Mouse (Mus musculus) limb, embryonic 14.5 days (tissue): ENCODE measurements around the gene Cela3a. TPM values are rescaled to one million over a fixed set of nuclear protein-coding genes. Genes with fewer than 3 reads are reported as not detected.

Experiments
- ATAC-seq: fragments of 200-750 bp; cut with Nextera tagmentation; 2 replicates; pipeline ENCODE4 v1.8.0; 2017; ENCODE audit warnings: low read depth, moderate number of reproducible peaks, moderate TSS enrichment; ENCODE audit not compliant: low FRiP score
- DNase-seq: peaks from one replicate; pipeline ENCODE4 v3.0.0-alpha.2; 2015; ENCODE audit warnings: low spot score
- H3K27ac ChIP-seq: fragments of 300-500 bp; sonication (generic); replicated peaks from 2 replicates; pipeline ENCODE4 v1.5.1; 2014; ENCODE audit warnings: low read depth, mild to moderate bottlenecking, low read length, moderate library complexity, mixed read lengths
- H3K27me3 ChIP-seq: fragments of 300-500 bp; sonication (generic); 2 replicates; pipeline ENCODE4 v1.6.1; 2014; ENCODE audit warnings: low read length, mixed read lengths; ENCODE audit not compliant: control insufficient read depth, insufficient read depth
- H3K36me3 ChIP-seq: fragments of 300-500 bp; sonication (generic); 2 replicates; pipeline ENCODE4 v1.6.1; 2014; ENCODE audit warnings: mild to moderate bottlenecking, low read length, moderate library complexity, mixed read lengths; ENCODE audit not compliant: control insufficient read depth, insufficient read depth
- H3K4me1 ChIP-seq: fragments of 300-500 bp; sonication (generic); 2 replicates; pipeline ENCODE4 v1.6.1; 2014; ENCODE audit warnings: antibody characterized with exemption, low read length, mixed read lengths; ENCODE audit not compliant: control insufficient read depth, insufficient read depth
- H3K4me2 ChIP-seq: fragments of 300-500 bp; sonication (generic); replicated peaks from 2 replicates; pipeline ENCODE4 v1.6.1; 2014; ENCODE audit warnings: low read depth, mild to moderate bottlenecking, low read length, moderate library complexity; ENCODE audit not compliant: severe bottlenecking
- H3K4me3 ChIP-seq: fragments of 300-500 bp; sonication (generic); replicated peaks from 2 replicates; pipeline ENCODE4 v1.5.1; 2014; ENCODE audit warnings: low read length
- H3K9ac ChIP-seq: fragments of 300-500 bp; sonication (generic); 2 replicates; pipeline ENCODE4 v1.6.1; 2014; ENCODE audit warnings: mild to moderate bottlenecking, low read depth, low read length, moderate library complexity; ENCODE audit not compliant: severe bottlenecking
- H3K9me3 ChIP-seq: fragments of 300-500 bp; sonication (generic); 2 replicates; pipeline ENCODE4 v1.6.1; 2016; ENCODE audit warnings: low read length; ENCODE audit not compliant: control insufficient read depth
- POLR2A ChIP-seq: fragments of 200-500 bp; IDR thresholded peaks from 2 replicates; pipeline ENCODE4 v1.8.0; 2012; ENCODE audit warnings: inconsistent platforms, mild to moderate bottlenecking, moderate library complexity, borderline replicate concordance; ENCODE audit not compliant: insufficient read depth, insufficient read length; ENCODE audit errors: extremely low read depth
- WGBS: fragments of 180-500 bp; shearing (Covaris S2); extraction: QIAGEN DNeasy Blood & Tissue Kit; methylation state at CpG from one replicate; pipeline ENCODE4 v1.1.7; 2014; 5-methylcytosine and 5-hydroxymethylcytosine counted together
- polyA plus RNA-seq, 2 experiments: library from polyadenylated mRNA; depleted of rRNA in 1 of 2; stranded (reverse) in 1 of 2; unstranded in 1 of 2; fragments of >200 nt; fragmentation: Nextera tagmentation in 1 of 2; extraction: Ambion mirVana in 1 of 2; gene quantifications; 2 replicates each; pipeline versions ENCODE4 v1.2.1 to v1.2.3; 2012 to 2014

The Cela3a gene
- polyA plus RNA-seq, 2 experiments = not detected

GRCm38 (mm10) chr4:137405571-137405970 is 4.0 kb downstream of the Cela3a start:
- Histone ChIP-seq H3K4me1 (no peaks in the 10 kb centered on the region), H3K4me3 (no peak overlapping the region), H3K36me3 (no peaks in the 10 kb centered on the region), H3K4me2 (no peak overlapping the region), H3K9ac (no peak overlapping the region), H3K27ac (no peak overlapping the region), H3K27me3 (no peaks in the 10 kb centered on the region), H3K9me3 (no peaks in the 10 kb centered on the region)
- no peak for ATAC-seq
- WGBS = 90% methylated on average over 3 of the region's 3 CpGs
- no peak for TF ChIP-seq POLR2A
- no peak for DNase-seq

- no peak overlapping the region for H3K27ac ChIP-seq
- no peaks in the 10 kb centered on the region for H3K27me3 ChIP-seq
- H3K4me2 ChIP-seq = no peak overlapping the region
- TF ChIP-seq POLR2A = no peak
- no peaks in the 10 kb centered on the region for H3K4me1 ChIP-seq
- H3K9me3 ChIP-seq = no peaks in the 10 kb centered on the region
- 76% methylated on average over 15 of the region's 15 CpGs for WGBS
- no peaks in the 10 kb centered on the region for H3K36me3 ChIP-seq
- no peak overlapping the region for H3K4me3 ChIP-seq
- ATAC-seq (no peak), DNase-seq (no peak)
- no peak overlapping the region for H3K9ac ChIP-seq
These were observed 12.7 kb downstream of the Cela3a start for GRCm38 (mm10) chr4:137396641-137397525.

- no peak overlapping the region for H3K4me2 ChIP-seq
- no peak for DNase-seq
- WGBS = 70% methylated on average over 9 of the region's 9 CpGs
These were observed 16.0 kb downstream of the Cela3a start for GRCm38 (mm10) chr4:137393378-137394135.

GRCm38 (mm10) chr4:137392874-137393273 is 16.7 kb downstream of the Cela3a start:
- WGBS = 87% methylated on average over 9 of the region's 9 CpGs
- Histone ChIP-seq H3K36me3 (no peaks in the 10 kb centered on the region), H3K9ac (no peak overlapping the region), H3K27ac (no peak overlapping the region), H3K27me3 (no peaks in the 10 kb centered on the region), H3K9me3 (no peaks in the 10 kb centered on the region), H3K4me3 (no peak overlapping the region), H3K4me2 (no peak overlapping the region), H3K4me1 (peaks cover 7% of the 10 kb centered on the region)
- DNase-seq (no peak), ATAC-seq (no peak)
- TF ChIP-seq POLR2A = no peak

More at GRCm38 (mm10) chr4:137393378-137394135, 16.0 kb downstream of the Cela3a start:
- Histone ChIP-seq H3K4me1 (peaks cover 7% of the 10 kb centered on the region), H3K27me3 (no peaks in the 10 kb centered on the region), H3K27ac (no peak overlapping the region), H3K4me3 (no peak overlapping the region), H3K9ac (no peak overlapping the region), H3K9me3 (no peaks in the 10 kb centered on the region), H3K36me3 (no peaks in the 10 kb centered on the region)
- TF ChIP-seq POLR2A = no peak
- no peak for ATAC-seq

GRCm38 (mm10) chr4:137391287-137391686 is 18.3 kb downstream of the Cela3a start:
- no peak overlapping the region for H3K4me3 ChIP-seq
- H3K4me2 ChIP-seq = no peak overlapping the region
- no peaks in the 10 kb centered on the region for H3K9me3 ChIP-seq
- no peaks in the 10 kb centered on the region for H3K27me3 ChIP-seq
- no peak for TF ChIP-seq POLR2A
- WGBS = 96% methylated on average over 3 of the region's 3 CpGs
- H3K36me3 ChIP-seq = no peaks in the 10 kb centered on the region
- H3K9ac ChIP-seq = no peak overlapping the region
- DNase-seq (no peak), ATAC-seq (no peak)
- peaks cover 12% of the 10 kb centered on the region for H3K4me1 ChIP-seq
- no peak overlapping the region for H3K27ac ChIP-seq
